Mouse (Mus musculus) effector memory CD4-positive, alpha-beta T cell, adult 5 months (primary cell): ENCODE data around the gene Gm20747. TPM values are rescaled to one million over a fixed set of nuclear protein-coding genes. Genes with fewer than 3 reads are reported as not detected.

Experiments used
- polyA plus RNA-seq: library from polyadenylated mRNA; unstranded; fragments of 100-300 nt; shearing (Covaris generic); gene quantifications from one replicate; pipeline ENCODE4 v1.2.1, GENCODE M21; 2017

Gm20747 gene
- polyA plus RNA-seq = not detected

GRCm38 (mm10) chrY:53418191-53418590 lies at the start of gene Gm20747:
Gm20747 (minus strand) TSS chrY:53418291.

